Mouse (Mus musculus): Measurements from ENCODE around the gene Tab1. TPM values are rescaled to one million over a fixed set of nuclear protein-coding genes. Genes with fewer than 3 reads are reported as not detected.

Tab1 gene
- total and polyA plus RNA-seq, 3 experiments, result 11.6 to 17.7 (median 12.0) TPM

DNA sequence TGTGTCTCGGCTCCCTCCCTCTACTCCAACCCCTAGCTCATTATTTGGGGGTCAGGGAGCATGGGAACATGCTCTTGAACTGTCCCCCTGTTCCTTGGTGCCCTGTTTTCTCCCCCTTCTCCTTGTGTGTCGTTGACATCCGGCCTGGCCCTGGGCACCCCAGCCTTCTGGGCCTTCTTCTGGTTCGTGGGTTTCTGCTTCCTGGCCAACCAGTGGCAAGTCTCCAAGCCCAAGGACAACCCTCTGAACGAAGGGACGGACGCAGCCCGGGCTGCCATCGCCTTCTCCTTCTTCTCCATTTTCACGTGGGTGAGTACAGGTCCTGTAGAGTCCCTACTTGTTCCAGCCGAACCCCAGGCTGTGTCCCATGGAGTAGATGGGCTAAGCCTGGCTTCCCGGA is 21.5 kb upstream of the Tab1 start:
- H3K4me3 ChIP-seq (replicated peaks in 1 of 3; ENCODE audit: low read depth in 2 of 3, low read length in 2 of 3, poor library complexity in 1 of 3), result no peak overlapping the region
- dilution Hi-C loops (cut with MboI; ENCODE audit: extremely low pct_ligation_motif_present, extremely low pct_unique_long_range_greater_than_20kb, low sequenced_read_pairs) (no loop called here), in situ Hi-C loops (cut with MboI; ENCODE audit: low pct_ligation_motif_present, low pct_unique_long_range_greater_than_20kb, low sequenced_read_pairs) (no loop called here)
- peaks cover 8% of the 10 kb centered on the region for H3K9me3 ChIP-seq (replicated peaks; ENCODE audit: low read length)
- H3K27me3 ChIP-seq (replicated peaks), result no peaks in the 10 kb centered on the region
- no peak overlapping the region for H3K9ac ChIP-seq (ENCODE audit: insufficient read depth, low read depth)
- TF ChIP-seq CTCF (conservative IDR thresholded peaks at IDR 0.05 in 1 of 2, IDR thresholded peaks at IDR 0.05 in 1 of 2; ENCODE audit: low read depth in 2 of 2, low read length in 2 of 2) (no peak), TBP (conservative IDR thresholded peaks at IDR 0.05; ENCODE audit: low read depth, low read length) (no peak), PAX5 (IDR thresholded peaks at IDR 0.05; ENCODE audit: low read length) (no peak), IRF4 (IDR thresholded peaks at IDR 0.05; ENCODE audit: low read depth, low read length) (no peak)
- no peak overlapping the region for H3K4me2 ChIP-seq (ENCODE audit: insufficient read depth, low read depth, poor library complexity, severe bottlenecking)
- peaks cover 0 to 4% of the 10 kb centered on the region in 2 experiments for H3K36me3 ChIP-seq (replicated peaks in 1 of 2; ENCODE audit: control insufficient read depth in 1 of 2, insufficient read depth in 1 of 2, low read length in 1 of 2)
- no peaks in the 10 kb centered on the region for H3K79me2 ChIP-seq (replicated peaks; ENCODE audit: control insufficient read depth, extremely low read depth, insufficient read depth, poor library complexity, severe bottlenecking)
- DNase-seq (ENCODE audit: extremely low read depth), result no peak
- H3K27ac ChIP-seq (ENCODE audit: insufficient read depth, low read depth), result no peak overlapping the region
- H3K4me1 ChIP-seq (ENCODE audit: control insufficient read depth in 1 of 2, insufficient read depth in 2 of 2), result peaks cover 8 to 9% of the 10 kb centered on the region in 2 experiments

DNA sequence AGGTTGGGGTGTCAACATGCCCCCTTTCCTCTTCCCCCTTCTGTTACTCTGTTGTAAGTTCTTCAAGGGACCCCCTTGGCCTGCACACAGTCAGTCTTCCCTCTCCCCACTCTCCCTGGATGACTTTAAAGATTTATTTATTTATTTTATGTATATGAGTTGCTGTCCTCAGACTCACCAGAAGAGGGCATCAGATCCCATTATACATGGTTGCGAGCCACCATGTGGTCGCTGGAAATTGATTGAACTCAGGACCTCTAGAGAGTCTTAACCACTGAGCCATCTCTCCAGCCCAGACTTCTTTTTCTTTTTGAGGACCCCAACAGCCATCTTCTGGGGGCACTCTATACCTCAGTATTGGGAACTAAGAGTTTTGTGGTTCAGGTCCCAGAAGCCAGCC is 20.4 kb upstream of the Tab1 start:
- DNase-seq (ENCODE audit: extremely low read depth), result no peak
- Histone ChIP-seq H3K36me3 (replicated peaks in 1 of 2; ENCODE audit: control insufficient read depth in 1 of 2, insufficient read depth in 1 of 2, low read length in 1 of 2) (peaks cover 0 to 4% of the 10 kb centered on the region in 2 experiments), H3K4me3 (replicated peaks in 1 of 3; ENCODE audit: low read depth in 2 of 3, low read length in 2 of 3, poor library complexity in 1 of 3) (no peak overlapping the region), H3K9ac (ENCODE audit: insufficient read depth, low read depth) (no peak overlapping the region), H3K27ac (ENCODE audit: insufficient read depth, low read depth) (no peak overlapping the region), H3K79me2 (replicated peaks; ENCODE audit: control insufficient read depth, extremely low read depth, insufficient read depth, poor library complexity, severe bottlenecking) (no peaks in the 10 kb centered on the region), H3K27me3 (replicated peaks) (no peaks in the 10 kb centered on the region), H3K4me2 (ENCODE audit: insufficient read depth, low read depth, poor library complexity, severe bottlenecking) (no peak overlapping the region), H3K9me3 (replicated peaks; ENCODE audit: low read length) (peaks cover 8% of the 10 kb centered on the region), H3K4me1 (ENCODE audit: control insufficient read depth in 1 of 2, insufficient read depth in 2 of 2) (peaks cover 9 to 12% of the 10 kb centered on the region in 2 experiments)
- in situ Hi-C loops (cut with MboI; ENCODE audit: low pct_ligation_motif_present, low pct_unique_long_range_greater_than_20kb, low sequenced_read_pairs) (no loop called here), dilution Hi-C loops (cut with MboI; ENCODE audit: extremely low pct_ligation_motif_present, extremely low pct_unique_long_range_greater_than_20kb, low sequenced_read_pairs) (no loop called here)
- TF ChIP-seq CTCF (conservative IDR thresholded peaks at IDR 0.05 in 1 of 2, IDR thresholded peaks at IDR 0.05 in 1 of 2; ENCODE audit: low read depth in 2 of 2, low read length in 2 of 2) (peak in 1 of 2 experiments; percentile 54; a peak in 2 of 4 replicates), MYC (IDR thresholded peaks at IDR 0.05; ENCODE audit: low read depth, low read length) (peak; percentile 44; the same call in 1 of the 2 replicates), ZKSCAN1 (IDR thresholded peaks at IDR 0.05; ENCODE audit: borderline replicate concordance, low read depth, low read length) (no peak), MAFK (IDR thresholded peaks at IDR 0.05; ENCODE audit: insufficient replicate concordance, low read length) (no peak), JUND (conservative IDR thresholded peaks at IDR 0.05; ENCODE audit: low read depth, low read length) (no peak), RAD21 (IDR thresholded peaks at IDR 0.05; ENCODE audit: low read depth, low read length) (peak; percentile 7)

DNA sequence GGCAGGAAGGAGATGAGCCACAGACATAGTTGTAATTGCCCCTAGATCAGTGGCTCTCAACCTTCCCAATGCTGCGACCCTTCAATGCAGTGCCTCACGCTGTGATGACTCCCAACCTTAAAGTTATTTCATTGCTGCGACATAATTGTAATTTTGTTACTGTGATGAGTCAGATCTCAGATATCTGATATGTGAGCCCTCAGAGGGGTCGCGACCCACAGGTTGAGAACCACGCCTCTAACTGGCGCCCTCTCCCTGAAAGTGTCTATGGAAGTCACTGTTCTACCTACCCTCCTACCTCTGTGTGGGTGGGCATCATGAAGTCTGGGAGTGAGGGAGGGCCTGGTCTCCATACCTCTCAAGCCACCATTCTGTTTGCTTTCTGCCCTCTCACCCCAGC is 18.5 kb upstream of the Tab1 start:
- Histone ChIP-seq H3K27ac (ENCODE audit: insufficient read depth, low read depth) (no peak overlapping the region), H3K4me1 (ENCODE audit: control insufficient read depth in 1 of 2, insufficient read depth in 2 of 2) (peaks cover 0 to 10% of the 10 kb centered on the region in 2 experiments; a peak in 1 of 4 replicates)

More for the DNA sequence above, 18.5 kb upstream of the Tab1 start:
- Histone ChIP-seq H3K27me3 (replicated peaks) (no peaks in the 10 kb centered on the region), H3K4me2 (ENCODE audit: insufficient read depth, low read depth, poor library complexity, severe bottlenecking) (no peak overlapping the region), H3K9ac (ENCODE audit: insufficient read depth, low read depth) (no peak overlapping the region), H3K79me2 (replicated peaks; ENCODE audit: control insufficient read depth, extremely low read depth, insufficient read depth, poor library complexity, severe bottlenecking) (no peaks in the 10 kb centered on the region), H3K36me3 (replicated peaks in 1 of 2; ENCODE audit: control insufficient read depth in 1 of 2, insufficient read depth in 1 of 2, low read length in 1 of 2) (peaks cover 0 to 4% of the 10 kb centered on the region in 2 experiments), H3K9me3 (replicated peaks; ENCODE audit: low read length) (peaks cover 8% of the 10 kb centered on the region), H3K4me3 (replicated peaks in 1 of 3; ENCODE audit: low read depth in 2 of 3, low read length in 2 of 3, poor library complexity in 1 of 3) (no peak overlapping the region)
- DNase-seq (ENCODE audit: extremely low read depth), result no peak
- TF ChIP-seq POLR2AphosphoS2 (IDR thresholded peaks at IDR 0.05; ENCODE audit: low read depth, low read length) (no peak), SMC3 (IDR thresholded peaks at IDR 0.05; ENCODE audit: low read depth, low read length) (no peak), NRF1 (IDR thresholded peaks at IDR 0.05; ENCODE audit: low read depth, low read length) (no peak), E2F4 (IDR thresholded peaks at IDR 0.05; ENCODE audit: insufficient replicate concordance, low read depth, low read length) (no peak), RAD21 (IDR thresholded peaks at IDR 0.05; ENCODE audit: low read depth, low read length) (no peak), MEF2A (IDR thresholded peaks at IDR 0.05; ENCODE audit: borderline replicate concordance, low read depth, low read length) (no peak), PAX5 (IDR thresholded peaks at IDR 0.05; ENCODE audit: low read length) (no peak), CHD2 (IDR thresholded peaks at IDR 0.05; ENCODE audit: low read length) (no peak), KAT2A (IDR thresholded peaks at IDR 0.05; ENCODE audit: insufficient replicate concordance, low read length) (no peak), GABPA (IDR thresholded peaks at IDR 0.05; ENCODE audit: insufficient replicate concordance, low read depth, low read length) (no peak), MAX (IDR thresholded peaks at IDR 0.05; ENCODE audit: low read length) (no peak)
- dilution Hi-C loops (cut with MboI; ENCODE audit: extremely low pct_ligation_motif_present, extremely low pct_unique_long_range_greater_than_20kb, low sequenced_read_pairs), result no loop called here
- in situ Hi-C loops (cut with MboI; ENCODE audit: low pct_ligation_motif_present, low pct_unique_long_range_greater_than_20kb, low sequenced_read_pairs), result no loop called here

Data from CH12.LX (cell line).